Mouse (Mus musculus) forebrain, embryonic 13.5 days (tissue): ENCODE data around the gene Ubxn7. TPM values are rescaled to one million over a fixed set of nuclear protein-coding genes. Genes with fewer than 3 reads are reported as not detected.

Experiments
- ATAC-seq: fragments of 200-750 bp; cut with Nextera tagmentation; 2 replicates; pipeline ENCODE4 v1.8.0; 2017
- H3K27ac ChIP-seq: fragments of 300-500 bp; sonication (generic); 2 replicates; pipeline ENCODE4 v1.5.1; 2015; ENCODE audit warnings: inconsistent platforms, mild to moderate bottlenecking, moderate library complexity
- H3K27me3 ChIP-seq: fragments of 300-500 bp; sonication (generic); 2 replicates; pipeline ENCODE4 v1.6.1; 2015; ENCODE audit warnings: mild to moderate bottlenecking, inconsistent platforms
- H3K36me3 ChIP-seq: fragments of 300-500 bp; sonication (generic); 2 replicates; pipeline ENCODE4 v1.6.1; 2015; ENCODE audit warnings: mild to moderate bottlenecking, inconsistent platforms; ENCODE audit not compliant: poor library complexity, severe bottlenecking
- H3K4me1 ChIP-seq: fragments of 300-500 bp; sonication (generic); 2 replicates; pipeline ENCODE4 v1.6.1; 2015; ENCODE audit warnings: inconsistent platforms
- H3K4me2 ChIP-seq: fragments of 300-500 bp; sonication (generic); 2 replicates; pipeline ENCODE4 v1.6.1; 2015; ENCODE audit warnings: inconsistent platforms, mild to moderate bottlenecking, moderate library complexity
- H3K4me3 ChIP-seq: fragments of 300-500 bp; sonication (generic); 2 replicates; pipeline ENCODE4 v1.5.1; 2015; ENCODE audit warnings: mild to moderate bottlenecking, inconsistent platforms
- H3K9ac ChIP-seq: fragments of 300-500 bp; sonication (generic); 2 replicates; pipeline ENCODE4 v1.6.1; 2015; ENCODE audit warnings: mild to moderate bottlenecking, inconsistent platforms
- H3K9me3 ChIP-seq: fragments of 300-500 bp; sonication (generic); replicated peaks from 2 replicates; pipeline ENCODE4 v1.6.1; 2016; ENCODE audit warnings: inconsistent platforms
- WGBS: fragments of 180-500 bp; shearing (Covaris S2); methylation state at CpG from one replicate; pipeline ENCODE4 v1.1.7; 2015; 5-methylcytosine and 5-hydroxymethylcytosine counted together
- polyA plus RNA-seq: library from polyadenylated mRNA; unstranded; fragments of >200 nt; fragmentation: Nextera tagmentation; extraction: Ambion mirVana; gene quantifications from 2 replicates; pipeline ENCODE4 v1.2.1, GENCODE M21; 2015

The Ubxn7 gene
- polyA plus RNA-seq, 1 experiment from 2014 or later: 32.0 TPM

- H3K4me3 ChIP-seq: no peak overlapping the region
- peaks cover 61% of the 10 kb centered on the region for H3K36me3 ChIP-seq
- H3K4me2 ChIP-seq: no peak overlapping the region
- no peaks in the 10 kb centered on the region for H3K27me3 ChIP-seq
- no peak overlapping the region for H3K9ac ChIP-seq
- WGBS: 85% methylated on average over 3 of the region's 3 CpGs
- no peak overlapping the region for H3K27ac ChIP-seq
- ATAC-seq: no peak
- H3K4me1 ChIP-seq: no peaks in the 10 kb centered on the region
- H3K9me3 ChIP-seq: no peaks in the 10 kb centered on the region
Observed at GRCm38 (mm10) chr16:32386826-32387225, 54.8 kb downstream of the Ubxn7 start.

GRCm38 (mm10) chr16:32389049-32389448 is 57.0 kb downstream of the Ubxn7 start:
- Histone ChIP-seq H3K9ac (no peak overlapping the region), H3K27ac (no peak overlapping the region), H3K27me3 (no peaks in the 10 kb centered on the region), H3K36me3 (peaks cover 53% of the 10 kb centered on the region), H3K9me3 (no peaks in the 10 kb centered on the region), H3K4me2 (no peak overlapping the region), H3K4me3 (no peak overlapping the region), H3K4me1 (no peaks in the 10 kb centered on the region)
- no peak for ATAC-seq

GRCm38 (mm10) chr16:32389841-32390240 is 57.8 kb downstream of the Ubxn7 start:
- H3K9ac ChIP-seq: no peak overlapping the region
- H3K9me3 ChIP-seq: no peaks in the 10 kb centered on the region
- no peak overlapping the region for H3K27ac ChIP-seq
- H3K4me3 ChIP-seq: no peak overlapping the region
- ATAC-seq: no peak
- no peak overlapping the region for H3K4me2 ChIP-seq
- 94% methylated on average over 3 of the region's 3 CpGs for WGBS
- no peaks in the 10 kb centered on the region for H3K27me3 ChIP-seq
- H3K4me1 ChIP-seq: no peaks in the 10 kb centered on the region
- H3K36me3 ChIP-seq: peaks cover 51% of the 10 kb centered on the region

- Histone ChIP-seq H3K4me3 (no peak overlapping the region), H3K9ac (no peak overlapping the region), H3K4me1 (no peaks in the 10 kb centered on the region), H3K27ac (no peak overlapping the region), H3K4me2 (no peak overlapping the region), H3K36me3 (peaks cover 41% of the 10 kb centered on the region), H3K9me3 (no peaks in the 10 kb centered on the region), H3K27me3 (no peaks in the 10 kb centered on the region)
- ATAC-seq: no peak
- 98% methylated on average over 3 of the region's 3 CpGs for WGBS
Observed at GRCm38 (mm10) chr16:32390882-32391281, 58.8 kb downstream of the Ubxn7 start.

- 76% methylated on average over 6 of the region's 6 CpGs for WGBS
- no peaks in the 10 kb centered on the region for H3K27me3 ChIP-seq
- no peak overlapping the region for H3K27ac ChIP-seq
- no peak overlapping the region for H3K4me3 ChIP-seq
- H3K4me2 ChIP-seq: no peak overlapping the region
- no peaks in the 10 kb centered on the region for H3K4me1 ChIP-seq
- no peak for ATAC-seq
- peaks cover 22% of the 10 kb centered on the region for H3K36me3 ChIP-seq
- H3K9ac ChIP-seq: no peak overlapping the region
- H3K9me3 ChIP-seq: no peaks in the 10 kb centered on the region
Observed at GRCm38 (mm10) chr16:32395679-32396540, 63.9 kb downstream of the Ubxn7 start.

- peaks cover 16% of the 10 kb centered on the region for H3K36me3 ChIP-seq
- H3K9me3 ChIP-seq: no peaks in the 10 kb centered on the region
- WGBS: 68% methylated on average over 3 of the region's 3 CpGs
- no peak overlapping the region for H3K4me2 ChIP-seq
- H3K4me1 ChIP-seq: no peaks in the 10 kb centered on the region
- no peaks in the 10 kb centered on the region for H3K27me3 ChIP-seq
- H3K9ac ChIP-seq: no peak overlapping the region
- ATAC-seq: no peak
- no peak overlapping the region for H3K27ac ChIP-seq
- no peak overlapping the region for H3K4me3 ChIP-seq
Observed at GRCm38 (mm10) chr16:32396541-32396835, 64.4 kb downstream of the Ubxn7 start.

GRCm38 (mm10) chr16:32398206-32398605 is 66.1 kb downstream of the Ubxn7 start:
- WGBS: 77% methylated on average over 3 of the region's 3 CpGs
- Histone ChIP-seq H3K9ac (no peak overlapping the region), H3K27ac (no peak overlapping the region), H3K27me3 (no peaks in the 10 kb centered on the region), H3K4me1 (no peaks in the 10 kb centered on the region), H3K36me3 (peaks cover 6% of the 10 kb centered on the region; the same call in 1 of the 2 replicates), H3K4me2 (no peak overlapping the region), H3K4me3 (no peak overlapping the region), H3K9me3 (no peaks in the 10 kb centered on the region)
- ATAC-seq: no peak

- WGBS: 87% methylated on average over 7 of the region's 7 CpGs
- Histone ChIP-seq H3K4me1 (no peaks in the 10 kb centered on the region), H3K27ac (no peak within 1 kb of the TSS), H3K4me3 (no peak within 1 kb of the TSS), H3K4me2 (no peak within 1 kb of the TSS), H3K9me3 (no peaks in the 10 kb centered on the region), H3K27me3 (no peaks in the 10 kb centered on the region), H3K36me3 (no peaks in the 10 kb centered on the region), H3K9ac (no peak within 1 kb of the TSS)
- no peak for ATAC-seq
Observed at GRCm38 (mm10) chr16:32400267-32400666, 68.2 kb downstream of the Ubxn7 start, which contains the start of gene Tm4sf19. Gene Tm4sf19 (plus strand): TSS chr16:32400506.

GRCm38 (mm10) chr16:32401335-32401965 is 69.4 kb downstream of the Ubxn7 start:
- Histone ChIP-seq H3K27me3 (no peaks in the 10 kb centered on the region), H3K4me1 (no peaks in the 10 kb centered on the region), H3K27ac (no peak overlapping the region), H3K9me3 (no peaks in the 10 kb centered on the region), H3K4me2 (no peak overlapping the region), H3K36me3 (no peaks in the 10 kb centered on the region), H3K4me3 (no peak overlapping the region), H3K9ac (no peak overlapping the region)
- 89% methylated on average over 9 of the region's 9 CpGs for WGBS
- no peak for ATAC-seq

- no peak overlapping the region for H3K4me3 ChIP-seq
- no peak overlapping the region for H3K9ac ChIP-seq
- H3K27me3 ChIP-seq: no peaks in the 10 kb centered on the region
- H3K36me3 ChIP-seq: no peaks in the 10 kb centered on the region
- H3K4me1 ChIP-seq: no peaks in the 10 kb centered on the region
- no peaks in the 10 kb centered on the region for H3K9me3 ChIP-seq
- no peak for ATAC-seq
- H3K4me2 ChIP-seq: no peak overlapping the region
- 90% methylated on average over 3 of the region's 3 CpGs for WGBS
- H3K27ac ChIP-seq: no peak overlapping the region
Observed at GRCm38 (mm10) chr16:32402818-32403217, 70.8 kb downstream of the Ubxn7 start.

- no peak for ATAC-seq
- 90% methylated on average over 9 of the region's 9 CpGs for whole genome bisulfite sequencing
Observed at GRCm38 (mm10) chr16:32405716-32406115, 73.7 kb downstream of the Ubxn7 start.

GRCm38 (mm10) chr16:32406671-32407070 is 74.6 kb downstream of the Ubxn7 start:
- Histone ChIP-seq H3K27me3 (no peaks in the 10 kb centered on the region), H3K4me1 (no peaks in the 10 kb centered on the region), H3K4me3 (no peak overlapping the region), H3K27ac (no peak overlapping the region), H3K36me3 (no peaks in the 10 kb centered on the region), H3K4me2 (no peak overlapping the region), H3K9ac (no peak overlapping the region), H3K9me3 (no peaks in the 10 kb centered on the region)
- ATAC-seq: no peak
- whole genome bisulfite sequencing: 83% methylated on average over 6 of the region's 6 CpGs

More at GRCm38 (mm10) chr16:32405716-32406115, 73.7 kb downstream of the Ubxn7 start:
- H3K4me2 ChIP-seq: no peak overlapping the region
- H3K4me1 ChIP-seq: no peaks in the 10 kb centered on the region
- no peaks in the 10 kb centered on the region for H3K9me3 ChIP-seq
- H3K27ac ChIP-seq: no peak overlapping the region
- H3K36me3 ChIP-seq: no peaks in the 10 kb centered on the region
- no peaks in the 10 kb centered on the region for H3K27me3 ChIP-seq
- H3K4me3 ChIP-seq: no peak overlapping the region
- no peak overlapping the region for H3K9ac ChIP-seq
